Mouse (Mus musculus): ENCODE results near the gene Rpl23a.

Rpl23a gene

DNA sequence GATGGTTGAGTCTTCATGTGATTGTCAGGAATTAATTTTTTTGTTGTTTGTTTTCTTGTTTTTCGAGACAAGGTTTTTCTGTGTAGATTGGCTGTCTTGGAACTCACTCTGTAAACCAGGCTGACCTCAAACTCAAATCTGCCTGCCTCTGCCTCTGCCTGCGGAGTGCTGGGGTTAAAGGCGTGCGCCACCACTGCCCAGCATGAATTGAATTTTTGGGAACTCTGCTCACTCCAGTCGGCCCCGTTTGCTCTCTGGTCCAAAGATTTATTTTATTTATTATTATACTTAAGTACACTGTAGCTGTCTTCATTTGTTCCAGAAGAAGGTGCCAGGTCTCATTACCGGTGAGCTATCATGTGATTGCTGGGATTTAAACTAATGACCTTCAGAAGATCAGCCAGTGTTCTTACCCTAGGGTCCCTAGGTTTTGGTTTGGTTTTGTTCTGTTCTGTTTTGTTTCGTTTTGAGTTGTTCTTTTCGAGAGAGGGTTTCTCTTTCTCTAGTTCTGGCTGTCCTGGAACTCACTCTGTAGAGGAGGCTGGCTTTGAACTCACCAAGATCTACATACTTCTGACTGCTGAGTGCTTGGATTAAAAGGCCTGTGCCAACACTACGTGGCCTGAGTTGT, 615 bp upstream of the Rpl23a start:
- no peak for DNase-seq

DNA sequence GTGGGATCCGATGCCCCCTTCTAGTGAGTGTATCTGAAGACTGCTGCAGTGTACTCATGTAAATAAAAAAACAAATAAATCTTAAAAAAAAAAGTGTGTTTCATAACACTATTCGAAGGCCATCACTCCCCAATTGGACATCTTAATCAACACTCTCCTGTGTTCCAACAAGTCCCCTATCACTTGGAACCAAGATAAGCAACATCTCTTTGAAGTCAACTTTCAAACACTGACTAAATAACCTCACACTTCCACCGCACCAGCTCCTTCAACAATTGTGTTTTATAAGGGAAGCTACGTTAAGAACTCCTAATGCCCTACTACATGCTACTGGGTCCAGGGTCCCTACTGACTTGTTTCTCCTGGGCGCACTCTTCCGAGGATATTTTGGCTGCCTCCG, 934 bp downstream of the Rpl23a start:
- DNase-seq: no peak

DNA sequence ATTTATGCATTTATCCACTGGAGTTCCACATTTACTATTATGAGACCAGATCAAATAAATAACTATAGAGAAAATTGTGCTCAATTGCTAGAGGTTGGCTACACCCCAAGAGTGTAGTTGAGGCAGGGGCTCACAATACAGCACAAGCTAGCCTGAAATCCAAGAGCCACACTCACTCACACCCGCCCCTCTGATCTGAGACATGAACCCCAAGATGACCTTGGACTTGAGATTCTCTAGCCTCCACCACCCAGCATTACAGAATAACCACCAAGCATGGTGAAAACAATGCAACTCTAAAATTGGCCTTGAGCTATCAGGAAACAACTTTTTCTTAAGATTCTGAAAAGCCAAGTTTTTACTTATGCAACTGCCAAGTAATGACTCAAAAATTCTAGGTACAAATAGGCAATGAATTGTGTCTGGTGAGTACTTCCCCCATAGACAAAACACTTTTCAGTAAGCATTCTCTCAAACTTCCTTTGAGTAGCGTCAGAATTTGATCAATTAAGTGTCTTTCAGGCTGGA, 1.5 kb downstream of the Rpl23a start:
- no peak for DNase-seq

DNA sequence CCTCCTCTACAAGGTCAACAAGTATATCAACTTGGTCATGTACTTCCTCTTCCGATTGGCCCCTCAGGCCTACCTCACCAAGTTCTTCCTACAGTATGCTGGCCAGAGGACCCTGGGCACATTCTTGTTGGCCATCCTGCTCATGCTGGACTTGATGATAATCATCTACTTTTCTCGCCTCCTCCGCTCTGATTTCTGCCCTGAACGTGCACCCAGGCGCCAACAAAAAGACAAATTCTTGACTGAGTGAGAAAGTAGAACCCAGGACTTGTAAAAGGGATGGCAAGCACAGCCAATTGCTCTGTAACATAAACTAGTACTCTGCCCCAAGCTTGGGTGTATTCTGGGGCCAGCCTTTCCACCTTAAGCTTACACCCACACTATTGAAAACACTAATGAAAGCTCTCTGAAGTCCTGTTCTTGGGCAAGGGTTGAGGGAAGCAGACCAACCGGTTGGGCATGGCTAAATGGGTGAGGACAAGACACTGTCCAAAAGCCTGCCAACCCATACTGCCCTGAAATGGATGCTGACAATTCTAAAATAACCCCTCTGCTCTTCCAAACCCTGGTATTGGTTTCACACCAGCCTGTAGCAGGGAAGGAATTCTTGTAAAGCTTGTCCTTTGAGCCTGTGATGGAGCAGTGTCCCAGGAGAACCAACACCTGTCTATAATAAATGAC, 3.2 kb downstream of the Rpl23a start:
- no peak for DNase-seq

DNA sequence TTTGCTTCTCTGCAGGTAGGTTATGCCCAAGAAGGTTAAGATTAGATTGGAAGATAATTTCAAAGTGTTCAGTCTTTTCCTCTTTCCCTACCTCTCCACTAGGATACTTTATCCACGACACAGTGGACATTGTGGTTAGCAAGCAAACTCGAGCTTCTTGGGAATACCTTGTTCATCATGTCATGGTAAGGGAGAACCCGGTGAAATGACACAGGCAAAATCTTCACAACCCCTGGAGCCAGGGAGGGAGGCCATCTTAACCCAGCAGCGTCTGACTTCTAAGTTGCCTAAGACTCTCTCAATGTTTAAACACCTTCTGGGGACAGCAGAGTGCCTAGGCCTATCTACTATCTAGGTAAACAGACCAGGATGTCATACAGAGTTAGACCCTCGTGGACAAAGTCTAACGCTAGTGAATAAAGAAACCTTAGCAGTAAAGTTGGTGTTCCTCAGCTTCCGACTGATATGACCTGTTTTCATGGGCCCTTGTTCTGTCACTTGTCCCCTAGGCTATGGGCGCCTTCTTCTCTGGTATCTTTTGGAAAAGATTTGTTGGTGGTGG, 3.9 kb downstream of the Rpl23a start:
- DNase-seq: no peak

DNA sequence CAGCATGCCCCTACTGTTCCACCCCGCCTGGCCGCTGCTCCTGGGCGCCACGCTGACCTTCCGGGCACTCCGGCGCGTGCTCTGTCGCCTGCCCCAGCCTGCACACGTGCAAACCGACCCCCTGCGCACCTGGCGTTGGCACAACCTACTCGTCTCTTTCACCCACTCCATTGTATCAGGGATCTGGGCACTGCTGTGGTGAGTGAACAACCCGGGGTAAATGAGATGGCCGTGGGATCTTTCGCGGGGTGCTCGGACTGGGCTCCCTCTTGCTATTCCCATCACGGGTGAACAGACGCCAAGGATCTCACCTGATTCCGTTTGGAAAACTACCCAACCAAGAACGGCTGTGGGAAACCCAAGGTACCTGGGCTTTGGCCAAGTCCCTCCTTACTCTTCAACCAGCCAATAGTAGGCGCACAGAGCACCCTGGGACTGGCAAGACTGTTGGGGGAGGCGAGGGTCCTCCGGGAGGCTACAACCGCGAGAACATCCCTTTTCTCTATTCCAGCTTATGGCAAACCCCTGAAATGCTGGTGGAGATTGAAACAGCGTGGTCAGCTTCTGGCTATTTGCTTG, 4.4 kb downstream of the Rpl23a start:
- peak; percentile 90 to 92 for DNase-seq

DNA sequence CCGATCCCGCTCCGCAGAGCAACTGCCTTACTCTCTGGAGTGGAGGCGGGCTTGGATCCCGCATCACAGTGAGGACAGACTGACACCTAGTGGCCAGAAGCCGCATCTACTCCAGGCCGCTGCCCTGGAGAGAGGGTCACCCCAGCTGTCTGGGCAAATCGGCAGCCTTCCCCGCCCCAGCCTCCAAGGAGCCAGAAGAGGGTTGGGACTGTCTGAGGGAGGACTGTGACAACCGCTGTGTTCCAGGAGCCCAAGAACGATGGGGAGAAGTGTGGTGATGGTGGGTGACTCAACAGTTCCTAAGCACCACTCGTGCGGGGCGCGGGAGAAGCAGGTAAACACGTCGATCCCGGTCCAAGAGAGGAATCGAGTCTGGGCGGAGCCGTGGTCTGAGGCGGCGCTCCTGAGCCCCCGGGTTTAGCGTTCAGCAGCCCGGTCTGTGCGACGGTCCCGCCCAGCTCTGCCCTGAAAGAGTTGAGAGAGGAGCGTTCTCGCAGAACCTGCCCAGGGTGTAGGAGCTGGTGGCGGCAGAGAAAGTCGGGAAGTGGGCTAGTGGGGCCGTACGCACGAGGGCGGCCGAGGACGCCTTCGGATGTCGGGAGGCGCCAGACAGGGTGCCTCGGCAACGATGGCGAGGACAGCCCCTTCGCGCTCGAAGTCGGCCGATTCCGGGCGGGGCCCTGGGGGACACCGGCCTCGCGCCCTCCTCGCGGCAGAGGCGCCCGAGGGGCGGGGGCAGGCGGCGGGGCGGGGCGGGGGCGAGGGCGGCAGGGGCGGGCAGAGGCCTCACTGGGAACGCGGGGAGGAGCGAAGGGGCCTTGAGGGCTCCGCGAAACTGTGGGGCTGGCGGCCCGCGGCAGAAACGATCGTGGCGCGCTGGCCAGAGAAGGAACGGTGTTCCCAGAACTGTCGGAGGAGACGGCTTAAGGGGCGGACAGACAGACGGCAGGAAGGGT, 5.2 kb downstream of the Rpl23a start:
- peak; percentile 96 for DNase-seq

DNA sequence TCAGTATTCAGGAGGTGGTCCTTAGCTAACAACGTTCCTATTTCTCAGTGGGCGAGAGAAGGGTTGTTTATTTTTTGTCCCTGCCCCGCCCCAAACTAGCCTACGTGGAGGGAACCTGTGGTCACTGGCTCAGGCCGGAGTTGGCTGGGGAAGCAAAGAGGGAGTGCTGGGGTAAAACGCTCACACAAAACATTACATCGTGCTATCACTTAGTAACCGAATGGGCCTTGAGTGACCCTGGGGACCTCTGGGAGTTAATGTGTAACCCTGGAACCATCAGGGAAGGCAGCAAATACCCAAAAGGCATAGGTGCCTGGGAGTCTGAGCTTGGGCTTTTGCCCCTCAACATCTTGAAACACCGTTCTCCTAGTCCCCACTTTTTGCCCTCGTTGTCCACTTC, 5.9 kb downstream of the Rpl23a start:
- DNase-seq: peak; percentile 90 to 94

DNA sequence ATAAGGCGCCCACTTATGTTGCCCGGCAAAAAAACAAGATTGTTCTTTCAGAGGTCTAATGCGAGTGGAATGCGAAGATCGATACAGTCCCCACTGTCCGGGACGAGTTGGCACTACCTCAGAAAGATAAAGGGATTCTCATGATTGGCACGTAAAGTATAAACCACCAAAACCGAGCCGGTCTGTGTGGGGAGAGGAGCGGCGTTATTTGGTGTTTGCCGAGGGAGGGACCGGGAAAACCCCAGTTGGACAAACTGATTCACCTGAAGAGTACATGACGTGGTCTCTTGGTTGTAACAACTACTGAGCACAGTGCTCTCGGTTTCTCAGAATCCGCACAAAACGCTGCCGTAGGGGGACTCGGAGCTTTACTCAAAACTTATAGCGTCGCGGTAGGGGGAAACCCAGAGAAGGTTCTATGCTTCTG, 6.5 kb downstream of the Rpl23a start:
- no peak for DNase-seq

DNA sequence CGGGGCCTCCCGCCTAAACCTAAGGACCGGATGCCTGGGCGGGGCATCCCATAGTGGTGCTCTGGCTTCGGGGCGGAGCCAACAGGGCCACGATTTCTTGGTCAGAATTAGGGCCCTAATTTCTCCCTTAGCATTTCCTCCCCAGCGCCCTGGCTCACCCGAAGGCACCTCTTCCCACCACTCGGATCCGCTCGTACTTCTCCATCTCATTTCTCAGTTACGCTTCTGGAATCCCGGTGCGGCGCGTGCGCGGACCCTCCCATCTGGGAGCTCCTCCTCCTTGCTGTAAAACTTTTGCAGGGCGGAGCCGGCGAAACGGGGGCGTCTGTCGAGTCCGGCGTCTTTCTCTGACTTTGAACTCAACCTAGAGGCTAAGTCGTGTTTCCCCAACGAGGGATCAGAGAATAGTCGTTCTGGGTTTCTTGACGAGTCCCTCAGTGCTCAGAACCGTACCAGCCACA, 7.0 kb downstream of the Rpl23a start, which contains the start of the genes Nek8 and Tlcd1:
TSS of gene Nek8 (minus strand) at position 274 of the 461 bp plus-strand sequence.
TSS of gene Tlcd1 (plus strand) at position 310 of the 461 bp plus-strand sequence.
- peak; percentile 97 for DNase-seq

DNA sequence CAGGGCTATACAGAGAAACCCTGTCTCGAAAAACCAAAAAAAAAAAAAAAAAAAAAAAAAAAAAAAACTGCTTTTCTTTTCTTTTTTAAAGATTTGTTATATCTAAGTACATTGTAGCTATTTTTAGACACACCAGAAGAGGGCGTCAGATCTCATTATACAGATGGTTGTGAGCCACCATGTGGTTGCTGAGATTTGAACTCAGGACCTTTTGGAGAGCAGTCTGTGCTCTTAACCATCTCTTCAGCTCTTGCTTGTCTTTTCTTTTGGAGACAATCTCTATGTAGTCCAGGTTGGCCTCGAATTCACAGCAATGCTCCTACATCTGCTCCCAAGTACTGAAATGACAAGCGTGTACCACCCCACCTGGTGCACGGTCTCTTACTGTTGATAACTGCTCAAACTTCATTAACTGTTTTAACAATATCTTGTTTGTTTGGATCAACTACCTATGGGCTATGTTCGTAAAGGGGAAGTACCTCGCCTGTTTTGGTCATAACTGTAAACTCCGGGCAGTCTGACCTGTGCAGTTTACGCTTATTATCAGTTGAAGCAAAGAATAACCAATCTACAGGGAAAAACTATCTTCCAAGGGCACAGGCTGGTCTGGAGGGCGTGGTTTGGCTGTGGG, 7.5 kb downstream of the Rpl23a start:
- DNase-seq: no peak

DNA sequence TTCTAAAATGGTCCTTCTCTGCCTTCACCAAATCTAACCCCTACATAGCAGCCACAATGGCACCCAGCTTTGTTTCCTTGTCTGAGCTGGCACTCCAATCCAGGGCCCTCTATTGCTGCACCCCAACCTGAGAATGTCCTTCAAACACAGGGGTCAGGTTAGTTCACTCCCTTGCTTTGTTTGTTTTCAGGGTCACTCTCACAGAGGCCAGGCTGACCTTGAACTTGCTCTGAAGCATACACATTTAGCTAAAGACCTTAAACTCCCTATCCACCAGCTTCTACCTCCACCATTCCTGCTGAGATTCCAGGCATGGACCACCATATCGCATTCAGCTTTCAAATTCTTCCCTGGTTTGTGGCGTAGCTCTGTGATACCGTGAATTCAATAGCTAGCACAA, 8.9 kb downstream of the Rpl23a start:
- no peak for DNase-seq

DNA sequence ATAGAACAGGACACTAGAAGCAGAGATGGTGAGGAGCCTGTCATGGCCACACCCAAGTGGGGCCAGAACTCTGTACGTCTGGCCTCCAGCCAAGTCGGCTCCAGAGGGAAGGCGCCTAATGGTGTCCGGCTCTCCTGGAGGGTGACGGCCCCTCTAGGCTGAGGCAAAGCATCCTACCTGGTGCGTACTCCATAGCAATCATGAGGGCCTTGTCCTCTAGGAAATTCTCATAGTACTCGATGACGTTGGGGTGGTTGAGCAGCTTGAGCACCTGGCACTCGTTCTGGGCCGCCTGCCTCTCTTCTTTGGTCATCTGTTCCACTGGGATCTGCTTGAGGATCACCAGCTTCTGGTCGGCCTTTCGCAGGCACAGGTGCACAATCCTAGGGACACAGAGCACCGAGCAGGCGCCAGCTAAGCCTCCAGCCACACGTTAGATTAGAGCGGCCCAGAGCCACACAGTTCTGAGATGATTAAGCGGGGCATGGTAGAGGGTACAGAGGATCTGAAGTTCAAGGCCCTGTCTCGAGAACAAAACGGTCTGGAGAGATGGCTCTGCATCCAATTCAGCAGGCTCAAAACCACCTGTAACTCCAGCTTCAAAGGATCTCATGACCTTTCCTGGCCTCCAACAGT, 10.5 kb downstream of the Rpl23a start:
- no peak for DNase-seq

DNA sequence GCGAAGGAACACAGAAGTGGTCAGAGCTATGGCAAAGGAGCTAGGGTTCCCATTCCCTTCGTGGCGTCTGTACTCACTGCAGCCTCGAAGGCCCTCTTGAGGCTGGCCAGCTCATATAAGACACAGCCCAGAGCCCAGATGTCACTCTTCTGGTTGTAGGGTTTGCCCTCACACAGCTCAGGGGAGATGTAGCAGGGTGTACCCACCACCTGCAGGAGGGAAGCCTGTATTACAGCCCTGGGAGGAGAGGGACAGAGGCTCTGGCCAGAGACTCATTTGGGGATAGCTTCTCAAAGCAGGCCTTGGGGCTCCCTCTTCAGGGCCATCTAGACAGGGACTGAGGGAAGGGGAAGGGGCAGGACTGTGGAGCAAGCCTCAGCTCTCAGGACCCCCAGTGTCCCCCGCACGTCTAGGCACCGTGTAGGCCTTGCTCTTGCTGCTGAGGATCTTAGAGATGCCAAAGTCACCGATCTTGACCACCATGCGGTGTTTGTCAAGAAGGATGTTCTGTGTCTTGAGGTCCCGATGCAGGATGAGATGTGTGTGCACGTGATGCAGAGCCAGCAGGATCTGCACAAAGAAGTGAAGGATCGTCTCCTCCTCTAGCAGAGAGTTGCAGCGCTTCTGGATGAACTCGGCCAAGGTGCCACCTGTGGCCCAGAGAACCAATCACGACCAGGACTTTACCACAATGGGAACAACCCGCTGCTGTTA, 11.2 kb downstream of the Rpl23a start:
- DNase-seq: no peak

DNA sequence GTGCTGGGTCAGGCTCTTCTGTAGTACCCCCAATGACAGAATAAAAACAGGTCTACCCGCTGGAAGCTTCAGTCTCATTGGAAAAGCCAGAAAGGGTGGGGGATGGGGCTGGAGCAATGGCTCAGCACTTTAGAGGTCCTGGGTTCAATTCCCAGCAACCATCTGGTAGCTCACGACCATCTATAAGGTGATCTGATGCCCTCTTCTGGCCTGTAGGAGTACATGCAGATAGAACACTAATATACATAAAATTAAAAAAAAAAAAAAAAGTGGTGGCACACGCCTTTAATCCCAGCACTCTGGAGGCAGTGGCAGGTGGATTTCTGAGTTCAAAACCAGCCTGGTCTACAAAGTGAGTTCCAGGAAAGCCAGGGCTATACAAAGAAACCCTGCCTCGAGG, 12.1 kb downstream of the Rpl23a start:
- no peak for DNase-seq

DNA sequence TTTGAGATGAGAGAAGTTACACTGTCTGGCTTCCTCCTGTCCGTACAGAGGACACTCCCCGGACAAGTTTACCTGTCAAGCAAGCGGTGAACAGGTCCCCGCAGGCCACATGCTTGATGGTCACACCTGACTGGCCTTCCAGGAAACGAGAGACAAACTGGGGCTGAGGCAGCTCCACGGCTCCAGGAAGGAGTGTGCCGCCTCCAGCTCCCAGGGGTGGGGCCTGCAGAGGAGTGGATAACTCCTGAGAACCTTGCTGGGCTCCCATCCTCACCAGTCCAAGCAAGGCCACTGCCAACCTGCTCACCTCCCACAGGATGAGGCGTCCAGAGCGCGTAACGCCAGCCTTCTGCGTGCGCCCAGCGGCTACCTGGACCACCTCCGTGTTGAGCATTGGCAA, 13.1 kb downstream of the Rpl23a start:
- DNase-seq: peak; percentile 56 to 67

DNA sequence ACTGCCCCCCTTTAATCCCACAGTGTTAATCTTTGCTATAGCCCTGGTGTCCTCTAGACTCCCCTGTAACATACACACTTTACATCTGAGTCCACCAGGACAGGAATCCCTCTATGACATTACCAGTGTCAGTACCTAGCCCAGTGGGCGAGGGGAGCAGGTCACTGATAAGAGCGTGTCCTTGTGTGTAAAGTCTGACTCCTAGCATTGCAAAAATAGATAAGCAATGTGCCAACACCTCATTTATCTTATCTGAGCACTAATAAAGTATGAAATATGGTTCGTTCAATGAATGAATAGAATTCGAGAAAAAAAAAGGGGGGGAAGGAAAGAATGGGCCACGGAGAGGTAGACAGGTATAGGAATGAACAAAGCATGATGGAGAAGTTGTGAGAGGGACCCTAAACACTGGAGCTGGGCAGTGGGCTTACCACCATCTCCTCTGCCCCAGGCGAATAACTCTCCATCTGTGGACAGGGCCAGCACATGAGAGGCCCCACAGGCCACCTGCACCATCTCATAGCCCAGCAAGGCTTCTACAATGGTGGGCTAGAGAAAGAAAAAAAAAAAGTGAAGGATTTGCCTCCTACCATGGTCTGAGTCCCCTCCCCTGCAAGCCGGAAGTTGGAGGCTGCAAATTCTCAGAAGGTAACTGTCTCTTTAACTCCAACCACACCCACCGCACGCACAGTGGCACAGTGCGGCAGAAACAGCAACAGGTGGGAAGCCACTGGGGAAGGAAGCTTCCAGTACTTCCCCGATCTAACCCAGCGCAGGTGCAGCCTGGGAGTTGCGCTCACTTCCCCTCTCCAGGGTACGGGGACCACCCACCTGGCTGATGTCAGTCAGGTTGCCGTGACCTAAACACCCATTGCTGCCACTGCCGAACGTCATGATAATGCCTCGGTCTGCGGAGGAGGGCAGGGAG, 14.6 kb downstream of the Rpl23a start:
- peak in 1 of 2 experiments; percentile 57 for DNase-seq

DNA sequence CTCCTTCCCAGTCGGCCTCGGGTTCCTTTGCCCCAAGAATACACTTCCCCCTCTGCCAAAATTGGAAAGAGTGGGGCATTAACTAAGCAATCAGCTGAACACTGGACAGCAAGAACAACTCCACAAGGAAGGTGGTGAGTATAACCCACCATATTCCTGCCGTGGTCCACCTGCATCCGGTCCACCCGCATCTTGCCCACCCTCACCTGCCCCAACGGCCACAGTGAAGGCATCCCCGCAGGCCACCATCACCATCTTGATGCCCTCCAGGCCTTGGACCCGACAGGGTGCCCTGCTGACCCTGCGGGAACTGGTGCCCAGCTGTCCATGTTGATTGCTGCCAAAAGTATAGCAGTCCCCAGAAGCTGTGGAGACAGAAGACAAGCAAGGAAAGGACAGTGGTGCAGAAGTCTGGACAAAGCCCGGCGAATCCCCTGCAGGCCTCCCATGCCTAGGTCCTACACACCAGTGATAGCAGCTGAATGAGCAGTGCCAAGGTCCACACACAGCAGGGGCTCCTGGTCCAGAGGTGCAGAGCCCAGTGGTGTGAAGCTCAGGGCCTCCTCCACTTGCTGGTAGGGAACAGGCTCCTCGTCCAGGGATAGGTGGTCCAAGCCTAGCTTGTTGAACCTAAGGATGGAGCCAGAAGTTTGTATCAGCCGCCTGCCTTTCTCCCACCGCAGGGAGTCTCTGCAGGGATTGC, 16.0 kb downstream of the Rpl23a start:
- no peak for DNase-seq

DNA sequence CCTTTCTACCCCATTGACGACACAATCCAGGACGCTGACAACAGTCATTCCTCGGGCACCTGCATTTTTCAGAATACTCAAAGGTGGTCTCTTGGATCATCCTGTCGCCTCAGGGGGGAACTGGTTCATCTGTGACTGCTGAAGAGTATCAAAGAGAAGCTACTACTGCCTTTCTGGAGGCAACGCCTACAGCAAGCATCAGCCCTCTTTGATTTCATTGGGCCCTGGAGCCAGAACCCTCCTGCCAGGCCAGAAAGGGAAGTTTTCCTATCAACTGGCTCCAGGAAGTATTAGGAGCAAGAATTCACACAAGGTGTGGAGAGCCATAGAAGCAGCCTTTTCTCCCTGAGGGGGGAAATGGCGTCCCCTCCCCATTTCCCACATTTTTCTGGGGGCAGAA, 16.7 kb downstream of the Rpl23a start:
- DNase-seq: no peak

Data from kidney, postnatal 36 days (tissue).